Mouse (Mus musculus): Measurements from ENCODE around the gene Gpr19. TPM values are rescaled to one million over a fixed set of nuclear protein-coding genes. Genes with fewer than 3 reads are reported as not detected.

Gene Gpr19
- 10 to 100 TPM; 25.2 to 28.3 TPM for total RNA-seq (2021)

GRCm38 (mm10) chr6:134898095-134898965, at the start of gene Gpr19:
TSS of gene Gpr19 (minus strand) at chr6:134898578.
- DNase-seq (ENCODE audit: extremely low spot score in 1 of 2, low spot score in 1 of 2): peak; percentile 79 to 86

- DNase-seq (ENCODE audit: extremely low spot score in 1 of 2, low spot score in 1 of 2): peak; percentile 33 to 71
Measured at GRCm38 (mm10) chr6:134947311-134948087, 49.1 kb upstream of the Gpr19 start.

- no peak for DNase-seq (ENCODE audit: extremely low spot score in 1 of 2, low spot score in 1 of 2)
Measured at GRCm38 (mm10) chr6:134946858-134947257, 48.5 kb upstream of the Gpr19 start.

GRCm38 (mm10) chr6:134946054-134946453, 47.7 kb upstream of the Gpr19 start:
- DNase-seq (ENCODE audit: extremely low spot score in 1 of 2, low spot score in 1 of 2): no peak

- no peak for DNase-seq (ENCODE audit: extremely low spot score in 1 of 2, low spot score in 1 of 2)
Measured at GRCm38 (mm10) chr6:134943759-134944407, 45.5 kb upstream of the Gpr19 start.

- no peak for DNase-seq (ENCODE audit: extremely low spot score in 1 of 2, low spot score in 1 of 2)
Measured at GRCm38 (mm10) chr6:134939781-134940180, 41.4 kb upstream of the Gpr19 start.

- no peak for DNase-seq (ENCODE audit: extremely low spot score in 1 of 2, low spot score in 1 of 2)
Measured at GRCm38 (mm10) chr6:134934305-134934704, 35.9 kb upstream of the Gpr19 start.

GRCm38 (mm10) chr6:134933207-134933558, 34.8 kb upstream of the Gpr19 start:
- no peak for DNase-seq (ENCODE audit: extremely low spot score in 1 of 2, low spot score in 1 of 2)

- no peak for DNase-seq (ENCODE audit: extremely low spot score in 1 of 2, low spot score in 1 of 2)
Measured at GRCm38 (mm10) chr6:134932486-134933206, 34.3 kb upstream of the Gpr19 start.

- no peak for DNase-seq (ENCODE audit: extremely low spot score in 1 of 2, low spot score in 1 of 2)
Measured at GRCm38 (mm10) chr6:134931146-134931545, 32.8 kb upstream of the Gpr19 start.

GRCm38 (mm10) chr6:134930383-134930782, 32.0 kb upstream of the Gpr19 start:
- DNase-seq (ENCODE audit: extremely low spot score in 1 of 2, low spot score in 1 of 2): no peak

- no peak for DNase-seq (ENCODE audit: extremely low spot score in 1 of 2, low spot score in 1 of 2)
Measured at GRCm38 (mm10) chr6:134929926-134930325, 31.5 kb upstream of the Gpr19 start.

GRCm38 (mm10) chr6:134928889-134929310, 30.5 kb upstream of the Gpr19 start:
- DNase-seq (ENCODE audit: extremely low spot score in 1 of 2, low spot score in 1 of 2): no peak

GRCm38 (mm10) chr6:134928096-134928888, 29.9 kb upstream of the Gpr19 start:
- DNase-seq (ENCODE audit: extremely low spot score in 1 of 2, low spot score in 1 of 2): peak; percentile 29 to 42

- DNase-seq (ENCODE audit: extremely low spot score in 1 of 2, low spot score in 1 of 2): no peak
Measured at GRCm38 (mm10) chr6:134927595-134928095, 29.3 kb upstream of the Gpr19 start.

GRCm38 (mm10) chr6:134926803-134927594, 28.6 kb upstream of the Gpr19 start:
- peak; percentile 37 to 48 for DNase-seq (ENCODE audit: extremely low spot score in 1 of 2, low spot score in 1 of 2)

- no peak for DNase-seq (ENCODE audit: extremely low spot score in 1 of 2, low spot score in 1 of 2)
Measured at GRCm38 (mm10) chr6:134926338-134926705, 27.9 kb upstream of the Gpr19 start.

- no peak for DNase-seq (ENCODE audit: extremely low spot score in 1 of 2, low spot score in 1 of 2)
Measured at GRCm38 (mm10) chr6:134925673-134926337, 27.4 kb upstream of the Gpr19 start.

Data from layer of hippocampus, postnatal 25 days (tissue).